In genomic region chr10:99214421-99215299, GRCm38 (mm10) we compare ENCODE assay signal across 19 mouse cellular contexts. TPM values are rescaled to one million over a fixed set of nuclear protein-coding genes. Genes with fewer than 3 reads are reported as not detected.
DNase-seq lines count a peak whose midpoint lies in the region; ATAC-seq and TF ChIP-seq lines count a peak whose summit lies in the region.
"Had no signal": no experiment of that assay in that cellular context is flagged by ENCODE, and none has a peak within 500 bp of the region (broad histone marks: within the 10 kb centered on the region; RNA-seq: fewer than 3 reads in every experiment).

No protein-coding gene starts in this region.

- H3K4me1 ChIP-seq in liver, adult 2 months (ENCODE audit: control insufficient read depth, insufficient read depth, low read length): peaks cover 19% of the 10 kb centered on the region
- no peaks in the 10 kb centered on the region for H3K4me1 ChIP-seq in heart, embryonic 11.5 days (ENCODE audit: control insufficient read depth, insufficient read depth, low read length)
- H3K4me1 ChIP-seq in heart, postnatal 0 days (ENCODE audit: control insufficient read depth, insufficient read depth): no peaks in the 10 kb centered on the region
- H3K4me1 ChIP-seq: forebrain, embryonic 12.5 days; neural tube, embryonic 12.5 days had no signal

- no peak for TF ChIP-seq POLR2A in liver, adult 2 months (IDR thresholded peaks at IDR 0.05; ENCODE audit: extremely low read depth, insufficient read depth, low read length)

- H3K4me3 ChIP-seq in liver, adult 2 months (ENCODE audit: insufficient read depth, low read depth, low read length): no peak overlapping the region
- no peak overlapping the region for H3K4me3 ChIP-seq in heart, embryonic 11.5 days (ENCODE audit: low read depth, low read length)
- no peak overlapping the region for H3K4me3 ChIP-seq in heart, postnatal 0 days (ENCODE audit: low read depth, low read length)
- H3K4me3 ChIP-seq: forebrain, embryonic 12.5 days; liver, embryonic 13.5 days; neural tube, embryonic 12.5 days had no signal

- 76% methylated on average over 15 of the region's 15 CpGs for WGBS in liver, adult 2 months
- WGBS in heart, embryonic 11.5 days (ENCODE audit: insufficient replicate concordance): 59% methylated on average over 15 of the region's 15 CpGs
- WGBS in heart, postnatal 0 days: 49% methylated on average over 15 of the region's 15 CpGs

- no peak overlapping the region for H3K9ac ChIP-seq in liver, adult 2 months (ENCODE audit: low read depth, low read length)
- H3K9ac ChIP-seq in heart, embryonic 11.5 days (ENCODE audit: low read depth, low read length): 0 out of 2 replicates have a peak overlapping the region, but pooled peaks have one; percentile 22
- H3K9ac ChIP-seq in heart, postnatal 0 days (replicated peaks; ENCODE audit: low read depth, low read length): no peak overlapping the region
- H3K9ac ChIP-seq: forebrain, embryonic 12.5 days; hindbrain, embryonic 14.5 days; liver, embryonic 13.5 days; lung, embryonic 14.5 days; neural tube, embryonic 12.5 days had no signal

- TF ChIP-seq EP300 in heart, postnatal 0 days (IDR thresholded peaks at IDR 0.05; ENCODE audit: low read depth): no peak

- no peaks in the 10 kb centered on the region for H3K79me2 ChIP-seq in liver, adult 2 months (ENCODE audit: control insufficient read depth, insufficient read depth, low read length)

- no peaks in the 10 kb centered on the region for H3K36me3 ChIP-seq in liver, adult 2 months (ENCODE audit: control insufficient read depth, insufficient read depth, low read length)
- no peaks in the 10 kb centered on the region for H3K36me3 ChIP-seq in heart, embryonic 11.5 days (ENCODE audit: control insufficient read depth, insufficient read depth, low read length)
- H3K36me3 ChIP-seq in heart, postnatal 0 days (replicated peaks; ENCODE audit: control insufficient read depth, insufficient read depth, low read length): no peaks in the 10 kb centered on the region
- H3K36me3 ChIP-seq: forebrain, embryonic 12.5 days; liver, embryonic 13.5 days; neural tube, embryonic 12.5 days had no signal

- DNase-seq in liver, adult 2 months (ENCODE audit: extremely low read depth, low read depth, low spot score): no peak
- no peak for DNase-seq in liver
- DNase-seq in fibroblast of lung, adult 2 months (ENCODE audit: low read depth): peak; percentile 50
- DNase-seq in heart, postnatal 0 days (ENCODE audit: low spot score): peak; percentile 24
- no peak for DNase-seq in testis, postnatal 14 days (ENCODE audit: low spot score)
- DNase-seq in kidney, postnatal 10 days: no peak
- DNase-seq: adrenal gland, postnatal 10 days; cerebellum, adult 9-11 months; kidney, adult 2 months; liver, embryonic 13.5 days; lung, embryonic 14.5 days; lung, postnatal 4 days; midbrain, embryonic 14.5 days; right cerebral cortex, postnatal 14 days had no signal

- no peak overlapping the region for H3K4me2 ChIP-seq in heart, embryonic 11.5 days
- H3K4me2 ChIP-seq in heart, postnatal 0 days (ENCODE audit: low read depth, low read length): no peak overlapping the region
- H3K4me2 ChIP-seq: forebrain, embryonic 12.5 days; hindbrain, embryonic 14.5 days; liver, embryonic 13.5 days; lung, embryonic 14.5 days; neural tube, embryonic 12.5 days had no signal

- TF ChIP-seq CTCF in liver, adult 2 months (IDR thresholded peaks at IDR 0.05; ENCODE audit: low read depth, low read length): no peak
- no peak for TF ChIP-seq CTCF in heart, postnatal 0 days (IDR thresholded peaks at IDR 0.05; ENCODE audit: low read depth)

- no peaks in the 10 kb centered on the region for H3K9me3 ChIP-seq in heart, embryonic 11.5 days (replicated peaks; ENCODE audit: control insufficient read depth, low read length)
- H3K9me3 ChIP-seq in heart, postnatal 0 days (replicated peaks; ENCODE audit: control insufficient read depth, low read length): no peaks in the 10 kb centered on the region
- H3K9me3 ChIP-seq: forebrain, embryonic 12.5 days; liver, embryonic 13.5 days; neural tube, embryonic 12.5 days had no signal

- H3K27ac ChIP-seq in liver, adult 2 months (replicated peaks; ENCODE audit: insufficient read depth, low read depth, low read length): peak overlapping the region; percentile 23
- 0 out of 2 replicates have a peak overlapping the region, but pooled peaks have one; percentile 62 for H3K27ac ChIP-seq in heart, embryonic 11.5 days (ENCODE audit: low read depth, low read length)
- H3K27ac ChIP-seq in heart, postnatal 0 days (ENCODE audit: low read depth): peak overlapping the region; percentile 56
- H3K27ac ChIP-seq: forebrain, embryonic 12.5 days; hindbrain, embryonic 14.5 days; kidney, postnatal 0 days; liver, embryonic 13.5 days; neural tube, embryonic 12.5 days had no signal

- H3K27me3 ChIP-seq in liver, adult 2 months (ENCODE audit: control insufficient read depth, insufficient read depth, low read length): no peaks in the 10 kb centered on the region
- no peaks in the 10 kb centered on the region for H3K27me3 ChIP-seq in heart, embryonic 11.5 days (ENCODE audit: control insufficient read depth, insufficient read depth, low read length)
- no peaks in the 10 kb centered on the region for H3K27me3 ChIP-seq in heart, postnatal 0 days (ENCODE audit: control insufficient read depth, insufficient read depth, low read length)
- H3K27me3 ChIP-seq: forebrain, embryonic 12.5 days; liver, embryonic 13.5 days; neural tube, embryonic 12.5 days had no signal

- ATAC-seq in heart, embryonic 11.5 days (replicated peaks; ENCODE audit: insufficient number of reproducible peaks, low FRiP score, low TSS enrichment): no peak
- peak; percentile 49 for ATAC-seq in heart, postnatal 0 days (ENCODE audit: insufficient read depth, low read depth)

RNA-seq across cellular contexts. Expression of gene Dusp6, which starts 48.4 kb away (rescaled TPM):
- 29.3 and 29.9 TPM in 2 replicates for total RNA-seq in liver, adult 2 months (2014; rRNA removed)
- polyA plus RNA-seq in liver, adult 2 months (2012; rRNA removed): 45.5 and 48.4 TPM in 2 replicates
- 45.5 and 59.9 TPM in 2 replicates for polyA plus RNA-seq in heart, embryonic 11.5 days (2014; fragmentation: Nextera tagmentation; extraction: Ambion mirVana)
- total RNA-seq in heart, postnatal 0 days (2014; rRNA removed; ENCODE audit: low replicate concordance): 59.8 and 73.6 TPM in 2 replicates
- 23.2 and 25.8 TPM in 2 replicates for polyA plus RNA-seq in heart, postnatal 0 days (2015; fragmentation: Nextera tagmentation; extraction: Ambion mirVana)

Comparison
In these comparisons a context has a peak if more than half of its experiments do, and no peak if none do; other contexts are left out.
1. DNase-seq: peak in fibroblast of lung, adult 2 months (single experiment) and heart, postnatal 0 days (single experiment); none in liver, adult 2 months (single experiment), liver (single experiment), testis, postnatal 14 days (single experiment) and kidney, postnatal 10 days (single experiment).
2. Peak in every context shown above with its lines, with median percentiles within 50 percentile points of each other: H3K27ac ChIP-seq.